18 mouse cellular contexts compared by ENCODE assay signal in the genomic region with DNA sequence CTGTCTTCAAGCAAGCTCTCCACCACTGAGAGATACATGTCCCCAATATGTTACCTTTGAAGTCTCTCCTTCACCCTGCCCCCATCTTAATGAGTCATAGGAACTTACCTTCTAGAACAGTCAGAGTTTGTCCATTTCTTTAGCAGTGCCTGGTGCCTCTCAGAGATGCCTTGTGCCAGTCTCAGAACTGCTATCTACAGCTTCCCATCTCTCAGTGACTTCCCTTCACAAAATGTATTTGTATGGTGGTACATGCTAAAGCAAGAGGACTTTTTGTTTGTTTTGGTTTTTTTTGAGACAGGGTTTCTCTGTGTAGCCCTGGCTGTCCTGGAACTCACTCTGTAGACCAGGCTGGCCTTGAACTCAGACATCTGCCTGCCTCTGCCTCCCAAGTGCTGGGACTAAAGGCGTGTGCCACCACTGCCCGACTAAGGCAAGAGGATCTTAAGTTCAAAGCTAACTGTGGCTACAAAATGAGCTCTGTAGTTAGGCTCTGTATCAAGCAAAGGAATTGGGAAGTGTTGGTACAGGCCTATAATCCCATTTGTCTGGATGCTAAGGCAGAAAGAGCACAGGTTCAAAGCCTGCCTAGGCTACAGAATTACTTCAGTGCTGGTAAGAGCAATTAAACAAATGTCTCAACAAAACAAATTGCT. TPM values are rescaled to one million over a fixed set of nuclear protein-coding genes. Genes with fewer than 3 reads are reported as not detected.
A peak's percentile ranks its signal among the peaks of the same experiment; 100 is the strongest.
DNase-seq lines count a peak whose midpoint lies in the region; ATAC-seq and TF ChIP-seq lines count a peak whose summit lies in the region.
"Had no signal": no experiment of that assay in that cellular context is flagged by ENCODE, and none has a peak within 500 bp of the region (broad histone marks: within the 10 kb centered on the region; RNA-seq: fewer than 3 reads in every experiment).

No protein-coding gene starts in this region.

- DNase-seq in heart, embryonic 10.5 days (ENCODE audit: low spot score), result peak; percentile 3
- DNase-seq in heart, postnatal 36 days, result no peak
- peak; percentile 61 for DNase-seq in CD4-positive, CD25-positive, alpha-beta regulatory T cell, adult 2 months (ENCODE audit: low read depth, low spot score)
- DNase-seq in natural killer cell, adult 2 months (ENCODE audit: low spot score in 2 of 2), result peak; percentile 27 to 60
- DNase-seq in lung, postnatal 0 days (ENCODE audit: low spot score), result no peak
- DNase-seq in embryo, embryonic 9.5 days (ENCODE audit: extremely low spot score), result no peak
- DNase-seq: cerebellum, postnatal 14 days; layer of hippocampus, adult 9-11 months; retina, postnatal 1 day had no signal

- TF ChIP-seq EP300 in lung, postnatal 0 days (IDR thresholded peaks at IDR 0.05), result no peak

- H3K27me3 ChIP-seq in heart, embryonic 10.5 days (ENCODE audit: insufficient read depth, poor library complexity, severe bottlenecking), result no peaks in the 10 kb centered on the region
- no peaks in the 10 kb centered on the region for H3K27me3 ChIP-seq in hindbrain, embryonic 12.5 days
- no peaks in the 10 kb centered on the region for H3K27me3 ChIP-seq in lung, postnatal 0 days (replicated peaks; ENCODE audit: insufficient read depth, low read length)
- H3K27me3 ChIP-seq: heart, embryonic 15.5 days; hindbrain, embryonic 13.5 days; limb, embryonic 15.5 days; megakaryocyte, embryonic 14.5 days; midbrain, embryonic 15.5 days had no signal

- H3K27ac ChIP-seq in heart, embryonic 10.5 days, result no peak overlapping the region
- no peak overlapping the region for H3K27ac ChIP-seq in hindbrain, embryonic 12.5 days
- no peak overlapping the region for H3K27ac ChIP-seq in lung, postnatal 0 days (ENCODE audit: low read length)
- H3K27ac ChIP-seq: heart, embryonic 15.5 days; hindbrain, embryonic 13.5 days; limb, embryonic 15.5 days; midbrain, embryonic 15.5 days had no signal

- H3K9ac ChIP-seq in hindbrain, embryonic 12.5 days, result no peak overlapping the region
- H3K9ac ChIP-seq in lung, postnatal 0 days (replicated peaks; ENCODE audit: low read depth), result no peak overlapping the region
- H3K9ac ChIP-seq: heart, embryonic 15.5 days; hindbrain, embryonic 13.5 days; limb, embryonic 15.5 days; midbrain, embryonic 15.5 days had no signal

- 84% methylated on average over 2 of the region's 2 CpGs for WGBS in heart, embryonic 10.5 days
- 92% methylated on average over 2 of the region's 2 CpGs for WGBS in hindbrain, embryonic 12.5 days
- 79% methylated on average over 2 of the region's 2 CpGs for WGBS in lung, postnatal 0 days

- peak; percentile 71 for ATAC-seq in inflammation-experienced regulatory T-cells, adult 6 months
- ATAC-seq in hindbrain, embryonic 12.5 days (ENCODE audit: low FRiP score), result no peak
- no peak for ATAC-seq in lung, postnatal 0 days
- ATAC-seq: forebrain, embryonic 14.5 days; midbrain, embryonic 15.5 days had no signal

- no peak overlapping the region for H3K4me3 ChIP-seq in heart, embryonic 10.5 days
- H3K4me3 ChIP-seq in hindbrain, embryonic 12.5 days, result no peak overlapping the region
- no peak overlapping the region for H3K4me3 ChIP-seq in lung, postnatal 0 days (ENCODE audit: low read depth, low read length)
- H3K4me3 ChIP-seq: heart, embryonic 15.5 days; hindbrain, embryonic 13.5 days; limb, embryonic 15.5 days; megakaryocyte, embryonic 14.5 days; midbrain, embryonic 15.5 days had no signal

- H3K9me3 ChIP-seq in heart, embryonic 10.5 days, result no peaks in the 10 kb centered on the region
- no peaks in the 10 kb centered on the region for H3K9me3 ChIP-seq in hindbrain, embryonic 12.5 days (replicated peaks)
- no peaks in the 10 kb centered on the region for H3K9me3 ChIP-seq in lung, postnatal 0 days (ENCODE audit: low read length)
- H3K9me3 ChIP-seq: embryonic facial prominence, embryonic 10.5 days; heart, embryonic 15.5 days; hindbrain, embryonic 13.5 days; limb, embryonic 15.5 days; megakaryocyte, embryonic 14.5 days; midbrain, embryonic 15.5 days had no signal

- intact Hi-C loops in heart, postnatal 36 days (cut with DNase I), result no loop called here

- H3K4me2 ChIP-seq in hindbrain, embryonic 12.5 days (replicated peaks), result no peak overlapping the region
- no peak overlapping the region for H3K4me2 ChIP-seq in lung, postnatal 0 days (replicated peaks; ENCODE audit: low read depth, low read length)
- H3K4me2 ChIP-seq: hindbrain, embryonic 13.5 days; limb, embryonic 15.5 days; midbrain, embryonic 15.5 days had no signal

- TF ChIP-seq CTCF in lung, postnatal 0 days (IDR thresholded peaks at IDR 0.05), result no peak

- no peaks in the 10 kb centered on the region for H3K36me3 ChIP-seq in heart, embryonic 10.5 days
- H3K36me3 ChIP-seq in hindbrain, embryonic 12.5 days, result no peaks in the 10 kb centered on the region
- H3K36me3 ChIP-seq in lung, postnatal 0 days (ENCODE audit: insufficient read depth, low read length), result no peaks in the 10 kb centered on the region
- H3K36me3 ChIP-seq: embryonic facial prominence, embryonic 10.5 days; heart, embryonic 15.5 days; hindbrain, embryonic 13.5 days; limb, embryonic 15.5 days; midbrain, embryonic 15.5 days had no signal

- peaks cover 11% of the 10 kb centered on the region for H3K4me1 ChIP-seq in heart, embryonic 10.5 days
- H3K4me1 ChIP-seq in hindbrain, embryonic 12.5 days, result no peaks in the 10 kb centered on the region
- H3K4me1 ChIP-seq in lung, postnatal 0 days (ENCODE audit: insufficient read depth, low read depth, low read length), result no peaks in the 10 kb centered on the region
- H3K4me1 ChIP-seq: hindbrain, embryonic 13.5 days had no signal

RNA-seq across cellular contexts. Expression of gene Tex14, which starts 49.3 kb away (rescaled TPM):
- polyA plus RNA-seq in heart, embryonic 10.5 days (2016; fragmentation: Nextera tagmentation; extraction: Ambion mirVana), result 0.22 and 0.31 TPM in 2 replicates
- under 1 TPM in 1 of 2 experiments, not detected in 1; 0.33 TPM for total RNA-seq in heart, postnatal 36 days (2021)
- under 1 TPM in 2 of 3 experiments, not detected in 1; 0.34 to 0.60 TPM for polyA plus RNA-seq in inflammation-experienced regulatory T-cells, adult 6 months (2017; shearing (Covaris generic))
- polyA plus RNA-seq in hindbrain, embryonic 12.5 days (2016; fragmentation: Nextera tagmentation; extraction: Ambion mirVana), result 0.10 and 0.38 TPM in 2 replicates
- 1.1 and 2.7 TPM in 2 replicates for polyA plus RNA-seq in lung, postnatal 0 days (2015; fragmentation: Nextera tagmentation; extraction: Ambion mirVana)
- polyA plus RNA-seq: embryonic facial prominence, embryonic 10.5 days had no signal

RNA-seq across cellular contexts. Expression of gene Rad51c, which starts 49.4 kb away (rescaled TPM):
- polyA plus RNA-seq in heart, embryonic 10.5 days (2016; fragmentation: Nextera tagmentation; extraction: Ambion mirVana), result 11.2 and 12.1 TPM in 2 replicates
- total RNA-seq in heart, postnatal 36 days (2021), result 1 to 10 TPM; 1.1 to 1.3 TPM
- polyA plus RNA-seq in inflammation-experienced regulatory T-cells, adult 6 months (2017; shearing (Covaris generic)), result 1 to 10 TPM; 1.6 to 5.3 (median 2.1) TPM
- 8.6 and 10.1 TPM in 2 replicates for polyA plus RNA-seq in hindbrain, embryonic 12.5 days (2016; fragmentation: Nextera tagmentation; extraction: Ambion mirVana)
- polyA plus RNA-seq in lung, postnatal 0 days (2015; fragmentation: Nextera tagmentation; extraction: Ambion mirVana), result 1.2 and 1.7 TPM in 2 replicates

Comparison
In these comparisons a context has a peak if more than half of its experiments do, and no peak if none do; other contexts are left out.
1. DNase-seq: peak in heart, embryonic 10.5 days (single experiment), CD4-positive, CD25-positive, alpha-beta regulatory T cell, adult 2 months (single experiment) and natural killer cell, adult 2 months (2 of 2); none in heart, postnatal 36 days (0 of 2), lung, postnatal 0 days (single experiment) and embryo, embryonic 9.5 days (single experiment).